Mouse (Mus musculus) frontal cortex, adult (tissue): ENCODE measurements at regions not wholly inside any gene's neighbourhood (a gene's known extent, or its start where the extent isn't known, plus 50 kb on each side); places are given as distances from the start of the nearest gene placed in this dataset.
"Not testable (repeated sequence)": the region's sequence is repeated elsewhere in the genome, so short reads cannot be mapped to it uniquely, and the experiment has no call there.

Source experiments
- ATAC-seq: cut with Nextera tagmentation; 2 replicates; pipeline ENCODE4 v1.9.2; 2017; ENCODE audit warnings: mild to moderate bottlenecking, moderate library complexity, mixed read lengths; ENCODE audit not compliant: low TSS enrichment

GRCm38 (mm10) chr10:54858075-54858474, 781.7 kb upstream of the Man1a start:
- no peak for ATAC-seq

- ATAC-seq = peak; percentile 84
Measured at GRCm38 (mm10) chr10:54841591-54841990, 765.2 kb upstream of the Man1a start.

DNA sequence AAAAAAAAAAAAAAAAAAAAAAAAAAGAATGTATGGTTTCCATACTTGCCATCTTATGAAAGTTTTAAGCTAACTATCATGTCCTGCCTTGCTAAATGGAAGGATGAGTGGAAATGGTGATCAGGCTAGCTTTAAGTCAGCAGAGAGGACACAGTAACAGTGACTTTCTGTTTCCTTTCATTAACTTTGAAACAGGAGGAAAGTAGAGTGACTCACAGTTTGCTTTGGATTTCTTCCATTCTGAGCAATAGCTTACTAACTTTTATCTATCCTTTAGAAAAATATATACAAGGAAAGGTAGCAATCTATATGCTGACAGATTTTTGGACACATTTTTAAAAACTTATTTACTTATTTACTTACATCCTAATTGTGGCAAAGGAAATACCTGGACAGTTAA, 762.6 kb upstream of the Man1a start:
- ATAC-seq = no peak

DNA sequence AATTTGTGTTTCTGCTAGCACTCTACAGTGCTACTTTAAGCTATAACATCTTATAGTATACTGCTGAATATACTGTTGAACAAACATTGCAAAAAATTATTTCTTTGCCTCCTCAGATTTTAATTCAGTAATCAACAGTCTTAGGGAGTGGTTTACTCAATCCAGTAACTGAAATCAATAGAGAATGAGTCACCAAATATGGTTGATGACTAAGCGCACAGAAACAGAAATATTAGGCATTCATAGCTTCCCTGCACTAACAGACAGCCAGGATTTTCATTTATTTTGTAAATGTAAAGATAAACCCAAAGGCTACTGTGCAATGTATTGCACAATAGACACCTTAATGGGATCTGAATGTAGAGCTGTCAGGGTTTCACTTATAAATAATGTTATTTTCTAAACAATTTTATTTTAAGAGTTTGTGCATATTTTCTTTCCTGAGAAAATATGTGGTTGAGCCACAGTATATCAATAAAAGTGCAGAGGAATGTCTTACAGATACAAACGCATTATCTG, 738.3 kb upstream of the Man1a start:
- no peak for ATAC-seq

GRCm38 (mm10) chr10:54799478-54800196, 723.2 kb upstream of the Man1a start:
- ATAC-seq = no peak

DNA sequence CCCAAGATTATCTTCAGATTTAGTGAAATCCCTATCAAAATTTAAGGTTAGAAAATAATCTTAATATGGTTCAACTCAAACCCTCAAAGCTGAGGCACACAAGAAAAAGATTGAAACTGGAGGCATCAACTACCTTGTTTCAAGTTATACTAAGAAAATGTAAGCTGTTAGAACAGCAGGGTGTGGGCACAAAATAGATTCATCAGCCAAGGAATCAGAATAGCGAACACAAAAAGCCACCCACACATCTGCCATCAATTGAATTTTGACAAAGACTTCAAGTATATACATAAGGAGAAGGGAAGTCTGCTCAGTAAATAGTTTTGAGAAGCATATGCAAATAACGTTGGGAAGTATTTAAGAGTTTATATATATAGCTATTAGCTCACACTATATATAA, 720.9 kb upstream of the Man1a start:
- no peak for ATAC-seq

DNA sequence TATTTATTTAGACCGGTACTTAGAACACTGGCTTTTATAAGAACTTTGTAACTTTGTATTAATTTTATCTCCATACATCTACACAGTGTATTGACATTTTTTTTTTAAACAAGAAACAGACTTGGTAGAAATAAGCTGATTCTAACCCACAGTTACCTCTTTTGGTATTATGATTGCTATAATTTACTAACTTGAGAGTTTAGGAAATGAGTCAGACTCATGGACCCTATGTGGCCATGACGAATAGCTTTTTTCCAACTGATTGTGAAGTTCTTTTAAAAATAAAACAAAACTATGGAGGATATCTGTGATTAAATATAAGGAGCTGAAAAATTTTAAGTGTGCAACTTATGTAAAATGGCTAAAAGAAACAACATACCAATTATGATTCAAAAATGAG, 684.7 kb upstream of the Man1a start:
- no peak for ATAC-seq

- no peak for ATAC-seq
Measured at GRCm38 (mm10) chr10:54749239-54749638, 672.8 kb upstream of the Man1a start.

DNA sequence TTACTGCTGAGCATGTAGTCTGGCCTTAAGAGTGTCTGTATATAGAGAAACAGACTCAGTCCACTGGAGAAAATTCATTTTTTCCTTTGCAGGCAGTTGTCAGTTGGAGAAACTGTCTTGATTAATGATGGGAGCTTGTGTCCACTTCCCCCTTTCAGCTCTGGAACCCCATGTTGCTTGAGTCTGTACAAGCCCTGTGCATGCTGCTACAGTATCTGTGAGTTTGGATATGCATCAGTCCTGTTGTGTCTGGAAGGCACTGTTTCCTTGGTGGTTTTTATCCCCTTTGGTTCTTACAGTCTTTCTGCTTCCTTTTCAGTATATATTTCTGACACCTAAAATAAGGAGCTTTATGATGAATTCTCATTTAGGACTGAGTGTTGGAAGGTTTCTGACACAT, 660.7 kb upstream of the Man1a start:
- ATAC-seq = no peak

GRCm38 (mm10) chr10:54712684-54713083, 636.3 kb upstream of the Man1a start:
- ATAC-seq = peak; percentile 99

- not testable (repeated sequence) for ATAC-seq
Measured at GRCm38 (mm10) chr10:54667791-54668190, 591.4 kb upstream of the Man1a start.
